Mouse (Mus musculus): Measurements from ENCODE around the gene Wwox. TPM values are rescaled to one million over a fixed set of nuclear protein-coding genes. Genes with fewer than 3 reads are reported as not detected.
A peak's percentile ranks its signal among the peaks of the same experiment; 100 is the strongest.

Gene Wwox
- polyA plus RNA-seq, 1 experiment: 11.3 TPM

- Histone ChIP-seq H3K4me3 (ENCODE audit: low read depth, low read length) (no peak overlapping the region), H3K9ac (ENCODE audit: low read depth, poor library complexity, severe bottlenecking) (no peak overlapping the region), H3K27ac (ENCODE audit: insufficient read depth, low read length) (no peak overlapping the region), H3K4me1 (ENCODE audit: control insufficient read depth, insufficient read depth, low read length) (peaks cover 2% of the 10 kb centered on the region), H3K36me3 (ENCODE audit: control insufficient read depth, insufficient read depth, low read length, poor library complexity, severe bottlenecking) (no peaks in the 10 kb centered on the region), H3K9me3 (replicated peaks; ENCODE audit: control insufficient read depth, insufficient read depth, low read length, poor library complexity, severe bottlenecking) (no peaks in the 10 kb centered on the region), H3K27me3 (ENCODE audit: control insufficient read depth, insufficient read depth, low read length, poor library complexity, severe bottlenecking) (peaks cover 2% of the 10 kb centered on the region)
- TF ChIP-seq CTCF (IDR thresholded peaks at IDR 0.05; ENCODE audit: low read depth, low read length) (no peak), EP300 (IDR thresholded peaks at IDR 0.05; ENCODE audit: insufficient read depth, low read depth, low read length) (no peak), POLR2A (IDR thresholded peaks at IDR 0.05; ENCODE audit: insufficient read depth, low read length) (no peak)
These were observed 719.8 kb downstream of the Wwox start for GRCm38 (mm10) chr8:115159208-115159607.

GRCm38 (mm10) chr8:115159711-115160374, 720.4 kb downstream of the Wwox start:
- Histone ChIP-seq H3K36me3 (ENCODE audit: control insufficient read depth, insufficient read depth, low read length, poor library complexity, severe bottlenecking) (no peaks in the 10 kb centered on the region), H3K27me3 (ENCODE audit: control insufficient read depth, insufficient read depth, low read length, poor library complexity, severe bottlenecking) (peaks cover 2% of the 10 kb centered on the region), H3K27ac (ENCODE audit: insufficient read depth, low read length) (no peak overlapping the region), H3K9me3 (replicated peaks; ENCODE audit: control insufficient read depth, insufficient read depth, low read length, poor library complexity, severe bottlenecking) (no peaks in the 10 kb centered on the region), H3K9ac (ENCODE audit: low read depth, poor library complexity, severe bottlenecking) (0 out of 2 replicates have a peak overlapping the region, but pooled peaks have one; percentile 32), H3K4me3 (ENCODE audit: low read depth, low read length) (peak overlapping the region; percentile 23; the same call in 1 of the 2 replicates), H3K4me1 (ENCODE audit: control insufficient read depth, insufficient read depth, low read length) (peaks cover 2% of the 10 kb centered on the region)
- TF ChIP-seq CTCF (IDR thresholded peaks at IDR 0.05; ENCODE audit: low read depth, low read length): no peak
- TF ChIP-seq POLR2A (IDR thresholded peaks at IDR 0.05; ENCODE audit: insufficient read depth, low read length): no peak
- TF ChIP-seq EP300 (IDR thresholded peaks at IDR 0.05; ENCODE audit: insufficient read depth, low read depth, low read length): no peak

- peaks cover 2% of the 10 kb centered on the region for H3K4me1 ChIP-seq (ENCODE audit: control insufficient read depth, insufficient read depth, low read length)
- no peaks in the 10 kb centered on the region for H3K36me3 ChIP-seq (ENCODE audit: control insufficient read depth, insufficient read depth, low read length, poor library complexity, severe bottlenecking)
- no peak overlapping the region for H3K27ac ChIP-seq (ENCODE audit: insufficient read depth, low read length)
- no peak overlapping the region for H3K4me3 ChIP-seq (ENCODE audit: low read depth, low read length)
- H3K9me3 ChIP-seq (replicated peaks; ENCODE audit: control insufficient read depth, insufficient read depth, low read length, poor library complexity, severe bottlenecking): no peaks in the 10 kb centered on the region
- no peak for TF ChIP-seq EP300 (IDR thresholded peaks at IDR 0.05; ENCODE audit: insufficient read depth, low read depth, low read length)
- no peak for TF ChIP-seq CTCF (IDR thresholded peaks at IDR 0.05; ENCODE audit: low read depth, low read length)
- TF ChIP-seq POLR2A (IDR thresholded peaks at IDR 0.05; ENCODE audit: insufficient read depth, low read length): no peak
- H3K27me3 ChIP-seq (ENCODE audit: control insufficient read depth, insufficient read depth, low read length, poor library complexity, severe bottlenecking): peaks cover 2% of the 10 kb centered on the region
- 0 out of 2 replicates have a peak overlapping the region, but pooled peaks have one; percentile 32 for H3K9ac ChIP-seq (ENCODE audit: low read depth, poor library complexity, severe bottlenecking)
These were observed 721.0 kb downstream of the Wwox start for GRCm38 (mm10) chr8:115160407-115160806.

- no peaks in the 10 kb centered on the region for H3K9me3 ChIP-seq (replicated peaks; ENCODE audit: control insufficient read depth, insufficient read depth, low read length, poor library complexity, severe bottlenecking)
- H3K9ac ChIP-seq (ENCODE audit: low read depth, poor library complexity, severe bottlenecking): no peak overlapping the region
- H3K4me3 ChIP-seq (ENCODE audit: low read depth, low read length): no peak overlapping the region
- H3K27ac ChIP-seq (ENCODE audit: insufficient read depth, low read length): no peak overlapping the region
- H3K27me3 ChIP-seq (ENCODE audit: control insufficient read depth, insufficient read depth, low read length, poor library complexity, severe bottlenecking): peaks cover 2% of the 10 kb centered on the region
- H3K36me3 ChIP-seq (ENCODE audit: control insufficient read depth, insufficient read depth, low read length, poor library complexity, severe bottlenecking): no peaks in the 10 kb centered on the region
- peaks cover 2% of the 10 kb centered on the region for H3K4me1 ChIP-seq (ENCODE audit: control insufficient read depth, insufficient read depth, low read length)
- TF ChIP-seq POLR2A (IDR thresholded peaks at IDR 0.05; ENCODE audit: insufficient read depth, low read length) (no peak), CTCF (IDR thresholded peaks at IDR 0.05; ENCODE audit: low read depth, low read length) (no peak)
These were observed 722.1 kb downstream of the Wwox start for GRCm38 (mm10) chr8:115161520-115161919.

GRCm38 (mm10) chr8:115164872-115165271, 725.4 kb downstream of the Wwox start:
- TF ChIP-seq CTCF (IDR thresholded peaks at IDR 0.05; ENCODE audit: low read depth, low read length) (no peak), POLR2A (IDR thresholded peaks at IDR 0.05; ENCODE audit: insufficient read depth, low read length) (no peak), EP300 (IDR thresholded peaks at IDR 0.05; ENCODE audit: insufficient read depth, low read depth, low read length) (no peak)
- H3K36me3 ChIP-seq (ENCODE audit: control insufficient read depth, insufficient read depth, low read length, poor library complexity, severe bottlenecking): no peaks in the 10 kb centered on the region
- H3K4me1 ChIP-seq (ENCODE audit: control insufficient read depth, insufficient read depth, low read length): no peaks in the 10 kb centered on the region
- H3K27me3 ChIP-seq (ENCODE audit: control insufficient read depth, insufficient read depth, low read length, poor library complexity, severe bottlenecking): no peaks in the 10 kb centered on the region
- no peak overlapping the region for H3K4me3 ChIP-seq (ENCODE audit: low read depth, low read length)
- H3K9me3 ChIP-seq (replicated peaks; ENCODE audit: control insufficient read depth, insufficient read depth, low read length, poor library complexity, severe bottlenecking): no peaks in the 10 kb centered on the region
- H3K9ac ChIP-seq (ENCODE audit: low read depth, poor library complexity, severe bottlenecking): no peak overlapping the region
- no peak overlapping the region for H3K27ac ChIP-seq (ENCODE audit: insufficient read depth, low read length)

GRCm38 (mm10) chr8:115173634-115174081, 734.2 kb downstream of the Wwox start:
- H3K36me3 ChIP-seq (ENCODE audit: control insufficient read depth, insufficient read depth, low read length, poor library complexity, severe bottlenecking): no peaks in the 10 kb centered on the region
- no peaks in the 10 kb centered on the region for H3K4me1 ChIP-seq (ENCODE audit: control insufficient read depth, insufficient read depth, low read length)
- no peaks in the 10 kb centered on the region for H3K9me3 ChIP-seq (replicated peaks; ENCODE audit: control insufficient read depth, insufficient read depth, low read length, poor library complexity, severe bottlenecking)
- no peak for TF ChIP-seq CTCF (IDR thresholded peaks at IDR 0.05; ENCODE audit: low read depth, low read length)
- TF ChIP-seq EP300 (IDR thresholded peaks at IDR 0.05; ENCODE audit: insufficient read depth, low read depth, low read length): no peak
- TF ChIP-seq POLR2A (IDR thresholded peaks at IDR 0.05; ENCODE audit: insufficient read depth, low read length): no peak
- no peak overlapping the region for H3K9ac ChIP-seq (ENCODE audit: low read depth, poor library complexity, severe bottlenecking)
- H3K27me3 ChIP-seq (ENCODE audit: control insufficient read depth, insufficient read depth, low read length, poor library complexity, severe bottlenecking): no peaks in the 10 kb centered on the region
- H3K27ac ChIP-seq (ENCODE audit: insufficient read depth, low read length): no peak overlapping the region
- no peak overlapping the region for H3K4me3 ChIP-seq (ENCODE audit: low read depth, low read length)

All from ES-Bruce4 (cell line).